Mouse (Mus musculus): ENCODE data around the gene Wipf1.

DNA sequence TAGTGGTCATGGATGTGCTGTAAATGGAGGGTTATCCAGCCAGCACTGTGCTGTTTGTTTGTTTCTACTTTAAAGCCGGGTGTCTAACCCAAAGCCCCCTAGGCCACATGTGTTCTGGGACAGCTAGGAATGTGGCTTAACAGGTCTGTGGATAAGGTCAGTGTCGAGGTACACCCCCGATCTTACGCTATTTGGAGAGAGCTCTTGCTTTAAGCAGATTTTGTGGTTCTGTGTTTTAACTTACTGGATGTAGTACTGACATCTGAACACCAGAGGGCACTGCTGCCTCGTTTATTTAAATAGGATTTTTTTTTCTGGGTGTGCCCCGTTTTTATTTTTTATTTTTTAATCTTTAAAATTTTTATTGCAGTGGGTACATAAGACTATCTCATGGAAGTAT is 21.2 kb upstream of the Wipf1 start:
- TF ChIP-seq CTCF (IDR thresholded peaks at IDR 0.05; ENCODE audit: low read depth, low read length) = peak; percentile 43; the same call in 1 of the 2 replicates
- TF ChIP-seq TAL1 (conservative IDR thresholded peaks at IDR 0.05; ENCODE audit: low read depth, low read length) = no peak
- no peak for TF ChIP-seq GATA1 (IDR thresholded peaks at IDR 0.05; ENCODE audit: borderline replicate concordance, low read length)
- TF ChIP-seq GATA2 (IDR thresholded peaks at IDR 0.05; ENCODE audit: borderline replicate concordance, low read depth, low read length) = no peak

All from G1E (cell line).